ENCODE assay signal across 9 mouse cellular contexts in the genomic region with DNA sequence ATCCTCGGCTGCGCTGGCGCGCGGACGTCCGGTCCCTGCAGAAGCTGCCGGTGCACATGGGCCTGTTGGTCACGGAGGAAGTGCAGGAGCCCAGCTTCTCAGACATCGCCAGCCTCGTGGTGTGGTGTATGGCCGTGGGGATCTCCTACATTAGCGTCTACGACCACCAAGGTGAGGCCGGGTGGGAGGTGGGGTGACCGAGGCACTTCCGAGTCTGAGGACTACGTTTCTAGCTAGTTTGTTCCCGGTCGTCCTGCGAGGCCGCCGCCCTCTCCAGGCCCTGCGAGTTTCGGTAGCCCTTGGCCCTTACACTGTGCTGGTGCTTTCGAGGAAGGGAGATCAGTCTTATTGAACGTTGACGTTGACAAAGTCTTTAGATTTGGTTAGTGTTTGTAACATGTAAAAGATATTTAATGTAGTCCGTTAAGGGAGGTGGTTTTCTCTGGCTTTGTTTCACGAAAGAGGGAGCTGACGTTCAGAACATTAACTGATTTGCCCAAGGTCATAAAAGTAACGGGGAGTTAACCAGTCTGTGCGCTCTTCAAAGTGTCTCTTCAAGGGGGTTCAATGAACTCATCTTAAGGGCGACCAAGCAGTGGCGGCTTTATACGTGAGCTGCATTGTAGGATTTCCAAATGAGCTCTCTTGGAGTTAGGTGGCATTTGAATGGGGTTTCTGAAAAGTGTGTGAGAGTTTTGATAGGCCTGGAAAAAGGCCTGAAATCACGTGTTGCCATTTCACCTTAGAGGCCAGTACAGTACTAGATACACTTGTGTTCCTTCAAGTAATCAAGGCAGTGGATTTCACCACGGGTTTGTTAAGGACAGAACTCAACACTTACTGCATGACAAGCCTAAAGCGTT. TPM values are rescaled to one million over a fixed set of nuclear protein-coding genes. Genes with fewer than 3 reads are reported as not detected.
DNase-seq lines count a peak whose midpoint lies in the region; ATAC-seq and TF ChIP-seq lines count a peak whose summit lies in the region.
"Had no signal": no experiment of that assay in that cellular context is flagged by ENCODE, and none has a peak within 500 bp of the region (broad histone marks: within the 10 kb centered on the region; RNA-seq: fewer than 3 reads in every experiment).

No protein-coding gene starts in this region.

- 2% methylated on average over 39 of the region's 39 CpGs for WGBS in embryonic facial prominence, embryonic 13.5 days
- WGBS in hindbrain, embryonic 15.5 days: 2% methylated on average over 39 of the region's 39 CpGs

- H3K9me3 ChIP-seq in ES-Bruce4 (replicated peaks; ENCODE audit: control insufficient read depth, insufficient read depth, low read length, poor library complexity, severe bottlenecking): no peaks in the 10 kb centered on the region
- H3K9me3 ChIP-seq in embryonic facial prominence, embryonic 13.5 days: no peaks in the 10 kb centered on the region
- no peaks in the 10 kb centered on the region for H3K9me3 ChIP-seq in hindbrain, embryonic 15.5 days

- DNase-seq in cerebellum, adult 9-10 months: peak; percentile 35
- no peak for DNase-seq in cerebellum, adult 18-20 months
- DNase-seq in mesoderm, embryonic 11.5 days (ENCODE audit: low read depth, low spot score): peak; percentile 49
- no peak for DNase-seq in layer of hippocampus, postnatal 25 days (ENCODE audit: extremely low spot score in 1 of 2, low spot score in 1 of 2)
- no peak for DNase-seq in layer of hippocampus, postnatal 10 days (ENCODE audit: low spot score in 2 of 2)

- no peak for TF ChIP-seq EP300 in ES-Bruce4 (IDR thresholded peaks at IDR 0.05; ENCODE audit: insufficient read depth, low read depth, low read length)

- no peak for TF ChIP-seq CTCF in ES-Bruce4 (IDR thresholded peaks at IDR 0.05; ENCODE audit: low read depth, low read length)

- peak overlapping the region; percentile 95 for H3K9ac ChIP-seq in ES-Bruce4 (ENCODE audit: low read depth, poor library complexity, severe bottlenecking)
- peak overlapping the region; percentile 93 for H3K9ac ChIP-seq in embryonic facial prominence, embryonic 13.5 days
- H3K9ac ChIP-seq in hindbrain, embryonic 15.5 days: peak overlapping the region; percentile 91

- TF ChIP-seq POLR2A in ES-Bruce4 (IDR thresholded peaks at IDR 0.05; ENCODE audit: insufficient read depth, low read length): no peak

- H3K4me1 ChIP-seq in ES-Bruce4 (ENCODE audit: control insufficient read depth, insufficient read depth, low read length): no peaks in the 10 kb centered on the region
- H3K4me1 ChIP-seq in embryonic facial prominence, embryonic 13.5 days: peaks cover 21% of the 10 kb centered on the region
- peaks cover 43% of the 10 kb centered on the region for H3K4me1 ChIP-seq in hindbrain, embryonic 15.5 days (replicated peaks)

- peak overlapping the region; percentile 72 for H3K4me2 ChIP-seq in embryonic facial prominence, embryonic 13.5 days
- peak overlapping the region; percentile 66 for H3K4me2 ChIP-seq in hindbrain, embryonic 15.5 days

- H3K36me3 ChIP-seq in ES-Bruce4 (ENCODE audit: control insufficient read depth, insufficient read depth, low read length, poor library complexity, severe bottlenecking): no peaks in the 10 kb centered on the region
- no peaks in the 10 kb centered on the region for H3K36me3 ChIP-seq in embryonic facial prominence, embryonic 13.5 days
- no peaks in the 10 kb centered on the region for H3K36me3 ChIP-seq in hindbrain, embryonic 15.5 days

- H3K27ac ChIP-seq in ES-Bruce4 (ENCODE audit: insufficient read depth, low read length): no peak overlapping the region
- H3K27ac ChIP-seq in embryonic facial prominence, embryonic 13.5 days: peak overlapping the region; percentile 93
- H3K27ac ChIP-seq in hindbrain, embryonic 15.5 days (replicated peaks): peak overlapping the region; percentile 97

- no peaks in the 10 kb centered on the region for H3K27me3 ChIP-seq in ES-Bruce4 (ENCODE audit: control insufficient read depth, insufficient read depth, low read length, poor library complexity, severe bottlenecking)
- no peaks in the 10 kb centered on the region for H3K27me3 ChIP-seq in embryonic facial prominence, embryonic 13.5 days
- no peaks in the 10 kb centered on the region for H3K27me3 ChIP-seq in hindbrain, embryonic 15.5 days

- ATAC-seq in embryonic facial prominence, embryonic 13.5 days (ENCODE audit: insufficient number of reproducible peaks, insufficient read depth, low FRiP score, low TSS enrichment, low read depth): peak; percentile 54; the same call in 1 of the 2 replicates
- peak; percentile 57 for ATAC-seq in hindbrain, embryonic 15.5 days (ENCODE audit: low FRiP score, low read depth)

- H3K4me3 ChIP-seq in ES-Bruce4 (ENCODE audit: low read depth, low read length): peak overlapping the region; percentile 99
- H3K4me3 ChIP-seq in embryonic facial prominence, embryonic 13.5 days: peak overlapping the region; percentile 95
- peak overlapping the region; percentile 67 for H3K4me3 ChIP-seq in hindbrain, embryonic 15.5 days

RNA-seq across cellular contexts. Expression of a gene that starts 0.9 kb away (rescaled TPM):
- polyA plus RNA-seq in ES-Bruce4 (2011; ENCODE audit: insufficient read depth, insufficient read length, low read depth, missing spikeins): 49.1 and 53.3 TPM in 2 replicates
- polyA plus RNA-seq in embryonic facial prominence, embryonic 13.5 days (2015; fragmentation: Nextera tagmentation; extraction: Ambion mirVana): 14.9 and 18.0 TPM in 2 replicates
- polyA plus RNA-seq in hindbrain, embryonic 15.5 days (2015; fragmentation: Nextera tagmentation; extraction: Ambion mirVana): 21.8 and 22.3 TPM in 2 replicates
- 10 to 100 TPM; 59.8 to 61.3 TPM for total RNA-seq in layer of hippocampus, postnatal 25 days (2021)
- 10 to 100 TPM; 61.3 to 62.6 TPM for total RNA-seq in layer of hippocampus, postnatal 10 days (2021)

RNA-seq across cellular contexts. Expression of a gene that starts 29.5 kb away (rescaled TPM):
- polyA plus RNA-seq in ES-Bruce4 (2011; ENCODE audit: insufficient read depth, insufficient read length, low read depth, missing spikeins): not detected in 2 replicates
- not detected in 2 replicates for polyA plus RNA-seq in embryonic facial prominence, embryonic 13.5 days (2015; fragmentation: Nextera tagmentation; extraction: Ambion mirVana)
- not detected in 2 replicates for polyA plus RNA-seq in hindbrain, embryonic 15.5 days (2015; fragmentation: Nextera tagmentation; extraction: Ambion mirVana)
- not detected for total RNA-seq in layer of hippocampus, postnatal 25 days (2021)
- total RNA-seq in layer of hippocampus, postnatal 10 days (2021): not detected
- total RNA-seq: left cerebral cortex, adult 8-10 months had no signal

RNA-seq across cellular contexts. Expression of a gene that starts 36.3 kb away (rescaled TPM):
- polyA plus RNA-seq in ES-Bruce4 (2011; ENCODE audit: insufficient read depth, insufficient read length, low read depth, missing spikeins): 18.7 and 20.5 TPM in 2 replicates
- polyA plus RNA-seq in embryonic facial prominence, embryonic 13.5 days (2015; fragmentation: Nextera tagmentation; extraction: Ambion mirVana): 19.3 and 20.3 TPM in 2 replicates
- 26.6 and 27.8 TPM in 2 replicates for polyA plus RNA-seq in hindbrain, embryonic 15.5 days (2015; fragmentation: Nextera tagmentation; extraction: Ambion mirVana)
- 10 to 100 TPM; 42.6 to 43.3 TPM for total RNA-seq in layer of hippocampus, postnatal 25 days (2021)
- total RNA-seq in layer of hippocampus, postnatal 10 days (2021): 10 to 100 TPM; 51.7 TPM

RNA-seq across cellular contexts. Expression of a gene that starts 59.7 kb away (rescaled TPM):
- polyA plus RNA-seq in ES-Bruce4 (2011; ENCODE audit: insufficient read depth, insufficient read length, low read depth, missing spikeins): not detected in 2 replicates
- not detected in 2 replicates for polyA plus RNA-seq in embryonic facial prominence, embryonic 13.5 days (2015; fragmentation: Nextera tagmentation; extraction: Ambion mirVana)
- not detected in 2 replicates for polyA plus RNA-seq in hindbrain, embryonic 15.5 days (2015; fragmentation: Nextera tagmentation; extraction: Ambion mirVana)
- total RNA-seq in layer of hippocampus, postnatal 25 days (2021): not detected
- total RNA-seq in layer of hippocampus, postnatal 10 days (2021): not detected
- total RNA-seq: left cerebral cortex, adult 8-10 months had no signal

Comparison
In these comparisons a context has a peak if more than half of its experiments do, and no peak if none do; other contexts are left out.
1. DNase-seq: peak in cerebellum, adult 9-10 months (single experiment) and mesoderm, embryonic 11.5 days (single experiment); none in cerebellum, adult 18-20 months (0 of 2), layer of hippocampus, postnatal 25 days (0 of 2) and layer of hippocampus, postnatal 10 days (0 of 2).
2. Peak in every context shown above with its lines, with median percentiles within 50 percentile points of each other: H3K4me3 ChIP-seq and H3K9ac ChIP-seq.